ENCODE assay signal across 8 mouse cellular contexts in genomic region chr11:43474225-43474774, GRCm38 (mm10). TPM values are rescaled to one million over a fixed set of nuclear protein-coding genes. Genes with fewer than 3 reads are reported as not detected.
DNase-seq lines count a peak whose midpoint lies in the region; ATAC-seq and TF ChIP-seq lines count a peak whose summit lies in the region.

C1qtnf2 (plus strand) TSS chr11:43474276.

- H3K9ac ChIP-seq in forebrain, embryonic 14.5 days (ENCODE audit: low read length): peak within 1 kb of the TSS; percentile 60
- no peak within 1 kb of the TSS for H3K9ac ChIP-seq in liver, embryonic 11.5 days (ENCODE audit: low read depth, low read length)
- H3K9ac ChIP-seq in midbrain, postnatal 0 days (replicated peaks; ENCODE audit: low read length, poor library complexity, severe bottlenecking): peak within 1 kb of the TSS; percentile 34; the same call in 1 of the 2 replicates

- peaks cover 19% of the 10 kb centered on the region for H3K27me3 ChIP-seq in E14TG2a.4 (ENCODE audit: insufficient read depth, low read length)
- H3K27me3 ChIP-seq in forebrain, embryonic 14.5 days (replicated peaks; ENCODE audit: control insufficient read depth, insufficient read depth, low read length): no peaks in the 10 kb centered on the region
- peaks cover 6% of the 10 kb centered on the region; the same call in 1 of the 2 replicates for H3K27me3 ChIP-seq in liver, embryonic 11.5 days (replicated peaks; ENCODE audit: control insufficient read depth, insufficient read depth, low read length)
- no peaks in the 10 kb centered on the region for H3K27me3 ChIP-seq in midbrain, postnatal 0 days (ENCODE audit: insufficient read depth, low read length)

- H3K4me2 ChIP-seq in forebrain, embryonic 14.5 days (ENCODE audit: low read length): peak within 1 kb of the TSS; percentile 59
- H3K4me2 ChIP-seq in liver, embryonic 11.5 days: peak within 1 kb of the TSS; percentile 63
- H3K4me2 ChIP-seq in midbrain, postnatal 0 days (ENCODE audit: low read depth, low read length, poor library complexity, severe bottlenecking): peak within 1 kb of the TSS; percentile 55

- peaks cover 15% of the 10 kb centered on the region for H3K4me1 ChIP-seq in E14TG2a.4 (replicated peaks; ENCODE audit: low read depth, low read length)
- H3K4me1 ChIP-seq in forebrain, embryonic 14.5 days (ENCODE audit: control insufficient read depth, insufficient read depth, low read length): peaks cover 5% of the 10 kb centered on the region; the same call in 1 of the 2 replicates
- H3K4me1 ChIP-seq in liver, embryonic 11.5 days (replicated peaks; ENCODE audit: control insufficient read depth, insufficient read depth, low read length): peaks cover 9% of the 10 kb centered on the region; the same call in 1 of the 2 replicates
- peaks cover 3% of the 10 kb centered on the region; the same call in 1 of the 2 replicates for H3K4me1 ChIP-seq in midbrain, postnatal 0 days (ENCODE audit: insufficient read depth, low read length)

- no peak within 1 kb of the TSS for H3K27ac ChIP-seq in forebrain, embryonic 14.5 days (ENCODE audit: low read depth, low read length)
- H3K27ac ChIP-seq in liver, embryonic 11.5 days (ENCODE audit: low read depth, low read length): no peak within 1 kb of the TSS
- no peak within 1 kb of the TSS; the same call in 1 of the 2 replicates for H3K27ac ChIP-seq in midbrain, postnatal 0 days (ENCODE audit: low read depth, low read length)

- ATAC-seq in activated CD4-positive, CD25-positive, alpha-beta regulatory T cell, adult 4 months: peak; percentile 93
- peak; percentile 78 for ATAC-seq in forebrain, embryonic 14.5 days
- ATAC-seq in liver, embryonic 11.5 days (replicated peaks; ENCODE audit: low FRiP score): peak; percentile 39
- peak; percentile 55 for ATAC-seq in midbrain, postnatal 0 days (ENCODE audit: low FRiP score)

- no peaks in the 10 kb centered on the region for H3K36me3 ChIP-seq in E14TG2a.4 (ENCODE audit: insufficient read depth, low read length)
- H3K36me3 ChIP-seq in forebrain, embryonic 14.5 days (ENCODE audit: control insufficient read depth, insufficient read depth, low read length): no peaks in the 10 kb centered on the region
- H3K36me3 ChIP-seq in liver, embryonic 11.5 days (ENCODE audit: control insufficient read depth, insufficient read depth, low read length): no peaks in the 10 kb centered on the region
- H3K36me3 ChIP-seq in midbrain, postnatal 0 days (ENCODE audit: insufficient read depth, low read length): no peaks in the 10 kb centered on the region

- WGBS in forebrain, embryonic 14.5 days: 2% methylated on average over 24 of the region's 24 CpGs
- 5% methylated on average over 24 of the region's 24 CpGs for WGBS in liver, embryonic 11.5 days
- WGBS in midbrain, postnatal 0 days: 2% methylated on average over 24 of the region's 24 CpGs

- H3K4me3 ChIP-seq in E14TG2a.4 (replicated peaks; ENCODE audit: low read length): peak within 1 kb of the TSS; percentile 59
- peak within 1 kb of the TSS; percentile 27 for H3K4me3 ChIP-seq in forebrain, embryonic 14.5 days (ENCODE audit: low read depth, low read length)
- H3K4me3 ChIP-seq in liver, embryonic 11.5 days (ENCODE audit: low read depth, low read length): peak within 1 kb of the TSS; percentile 28
- peak within 1 kb of the TSS; percentile 27 for H3K4me3 ChIP-seq in midbrain, postnatal 0 days (ENCODE audit: low read depth, low read length)

- no peak for TF ChIP-seq CTCF in E14TG2a.4 (conservative IDR thresholded peaks at IDR 0.05; ENCODE audit: low read length)
- no peak for TF ChIP-seq CTCF in midbrain, postnatal 0 days (IDR thresholded peaks at IDR 0.05)

- peak; percentile 46 for DNase-seq in forebrain, embryonic 14.5 days (ENCODE audit: low spot score)
- DNase-seq in heart, postnatal 36 days: peak; percentile 55 to 61
- no peak for DNase-seq in liver, embryonic 11.5 days (ENCODE audit: low spot score)
- DNase-seq in midbrain, postnatal 0 days (ENCODE audit: low spot score): peak; percentile 38
- no peak for DNase-seq in yolk sac, embryonic 10.5 days (ENCODE audit: low spot score)
- DNase-seq in Muller cell, postnatal 12 days (ENCODE audit: inconsistent ontology term): no peak

- no peaks in the 10 kb centered on the region for H3K9me3 ChIP-seq in E14TG2a.4 (ENCODE audit: low read length)
- H3K9me3 ChIP-seq in forebrain, embryonic 14.5 days (replicated peaks; ENCODE audit: control insufficient read depth, low read length): no peaks in the 10 kb centered on the region
- no peaks in the 10 kb centered on the region for H3K9me3 ChIP-seq in liver, embryonic 11.5 days (ENCODE audit: control insufficient read depth, low read length)
- H3K9me3 ChIP-seq in midbrain, postnatal 0 days (ENCODE audit: low read length): no peaks in the 10 kb centered on the region

- intact Hi-C loops in heart, postnatal 36 days (cut with DNase I): no loop called here

RNA-seq across cellular contexts. Expression of gene C1qtnf2, which starts in this region (rescaled TPM):
- not detected for polyA plus RNA-seq in activated CD4-positive, CD25-positive, alpha-beta regulatory T cell, adult 4 months (2017; shearing (Covaris generic))
- polyA plus RNA-seq in forebrain, embryonic 14.5 days (2014; fragmentation: Nextera tagmentation; extraction: Ambion mirVana): 5.6 and 8.7 TPM in 2 replicates
- 1 to 10 TPM; 5.5 to 6.2 TPM for total RNA-seq in heart, postnatal 36 days (2021)
- polyA plus RNA-seq in liver, embryonic 11.5 days (2014; fragmentation: Nextera tagmentation; extraction: Ambion mirVana): 0.82 and 1.8 TPM in 2 replicates
- 15.0 and 15.9 TPM in 2 replicates for total RNA-seq in midbrain, postnatal 0 days (2014; rRNA removed)
- 21.4 and 22.4 TPM in 2 replicates for polyA plus RNA-seq in midbrain, postnatal 0 days (2015; fragmentation: Nextera tagmentation; extraction: Ambion mirVana)

Comparison
In these comparisons a context has a peak if more than half of its experiments do, and no peak if none do; other contexts are left out.
1. Peak in ATAC-seq in activated CD4-positive, CD25-positive, alpha-beta regulatory T cell, adult 4 months; RNA of the gene not detected or under 1 TPM.
2. ATAC-seq: peak in every context shown above with its lines; median percentile 93 in activated CD4-positive, CD25-positive, alpha-beta regulatory T cell, adult 4 months; 78 in forebrain, embryonic 14.5 days; 55 in midbrain, postnatal 0 days; 39 in liver, embryonic 11.5 days.
3. DNase-seq: peak in forebrain, embryonic 14.5 days (single experiment), heart, postnatal 36 days (2 of 2) and midbrain, postnatal 0 days (single experiment); none in liver, embryonic 11.5 days (single experiment), yolk sac, embryonic 10.5 days (single experiment) and Muller cell, postnatal 12 days (single experiment).
4. Peak in every context shown above with its lines, with median percentiles within 50 percentile points of each other: H3K4me3 ChIP-seq and H3K4me2 ChIP-seq.